Mouse (Mus musculus): ENCODE measurements around the gene Cd200r3. TPM values are rescaled to one million over a fixed set of nuclear protein-coding genes. Genes with fewer than 3 reads are reported as not detected.

The Cd200r3 gene
- total RNA-seq (2021) = not detected
- long read RNA-seq, experiment 1 = 0 reads
- long read RNA-seq, experiment 2 = 0 reads

- TF ChIP-seq CTCF (conservative IDR thresholded peaks at IDR 0.05) = no peak
- H3K27ac ChIP-seq = no peak within 1 kb of the TSS
- no peak for DNase-seq (ENCODE audit: low spot score in 2 of 2)
- no peak within 1 kb of the TSS for H3K4me3 ChIP-seq
These were observed at the start of gene Cd200r3 for GRCm38 (mm10) chr16:44943468-44943867. TSS of gene Cd200r3 (plus strand) at chr16:44943678.

- Histone ChIP-seq H3K4me3 (no peak overlapping the region), H3K27ac (peak overlapping the region; percentile 41)
- peak in 1 of 2 experiments; percentile 61 for DNase-seq (ENCODE audit: low spot score in 2 of 2)
- TF ChIP-seq CTCF (conservative IDR thresholded peaks at IDR 0.05) = no peak
These were observed 11.5 kb upstream of the Cd200r3 start for GRCm38 (mm10) chr16:44932016-44932415.

- Histone ChIP-seq H3K4me3 (no peak overlapping the region), H3K27ac (no peak overlapping the region)
- TF ChIP-seq CTCF (conservative IDR thresholded peaks at IDR 0.05) = no peak
- peak in 1 of 2 experiments; percentile 23 for DNase-seq (ENCODE audit: low spot score in 2 of 2)
These were observed 8.1 kb downstream of the Cd200r3 start for GRCm38 (mm10) chr16:44951360-44952114.

- H3K27ac ChIP-seq = no peak overlapping the region
- no peak for DNase-seq (ENCODE audit: low spot score in 2 of 2)
- TF ChIP-seq CTCF (conservative IDR thresholded peaks at IDR 0.05) = peak; percentile 56
- no peak overlapping the region for H3K4me3 ChIP-seq
These were observed 18.8 kb downstream of the Cd200r3 start for GRCm38 (mm10) chr16:44962296-44962695.

- no peak for DNase-seq (ENCODE audit: low spot score in 2 of 2)
- TF ChIP-seq CTCF (conservative IDR thresholded peaks at IDR 0.05) = no peak
- no peak overlapping the region for H3K4me3 ChIP-seq
- no peak overlapping the region for H3K27ac ChIP-seq
These were observed 19.3 kb downstream of the Cd200r3 start for GRCm38 (mm10) chr16:44962777-44963176.

GRCm38 (mm10) chr16:44964526-44965374, 21.3 kb downstream of the Cd200r3 start:
- DNase-seq (ENCODE audit: low spot score in 2 of 2) = no peak
- Histone ChIP-seq H3K27ac (no peak overlapping the region), H3K4me3 (no peak overlapping the region)
- TF ChIP-seq CTCF (conservative IDR thresholded peaks at IDR 0.05) = no peak

- H3K27ac ChIP-seq = no peak overlapping the region
- H3K4me3 ChIP-seq = no peak overlapping the region
- no peak for TF ChIP-seq CTCF (conservative IDR thresholded peaks at IDR 0.05)
- DNase-seq (ENCODE audit: low spot score in 2 of 2) = no peak
These were observed 21.9 kb downstream of the Cd200r3 start for GRCm38 (mm10) chr16:44965428-44965827.

GRCm38 (mm10) chr16:44965890-44966289, 22.4 kb downstream of the Cd200r3 start:
- no peak overlapping the region for H3K27ac ChIP-seq
- no peak for DNase-seq (ENCODE audit: low spot score in 2 of 2)
- no peak overlapping the region for H3K4me3 ChIP-seq
- no peak for TF ChIP-seq CTCF (conservative IDR thresholded peaks at IDR 0.05)

- no peak overlapping the region for H3K27ac ChIP-seq
- no peak for TF ChIP-seq CTCF (conservative IDR thresholded peaks at IDR 0.05)
- DNase-seq (ENCODE audit: low spot score in 2 of 2) = no peak
- H3K4me3 ChIP-seq = no peak overlapping the region
These were observed 23.4 kb downstream of the Cd200r3 start for GRCm38 (mm10) chr16:44966891-44967290.

GRCm38 (mm10) chr16:44968113-44968512, 24.6 kb downstream of the Cd200r3 start:
- no peak overlapping the region for H3K27ac ChIP-seq
- DNase-seq (ENCODE audit: low spot score in 2 of 2) = no peak
- no peak overlapping the region for H3K4me3 ChIP-seq
- TF ChIP-seq CTCF (conservative IDR thresholded peaks at IDR 0.05) = no peak

- Histone ChIP-seq H3K4me3 (no peak overlapping the region), H3K27ac (no peak overlapping the region)
- no peak for DNase-seq (ENCODE audit: low spot score in 2 of 2)
- TF ChIP-seq CTCF (conservative IDR thresholded peaks at IDR 0.05) = no peak
These were observed 27.4 kb downstream of the Cd200r3 start for GRCm38 (mm10) chr16:44970925-44971324.

GRCm38 (mm10) chr16:44974042-44974441, 30.6 kb downstream of the Cd200r3 start:
- Histone ChIP-seq H3K27ac (no peak overlapping the region), H3K4me3 (no peak overlapping the region)
- TF ChIP-seq CTCF (conservative IDR thresholded peaks at IDR 0.05) = no peak
- DNase-seq (ENCODE audit: low spot score in 2 of 2) = no peak

GRCm38 (mm10) chr16:44976081-44976480, 32.6 kb downstream of the Cd200r3 start:
- DNase-seq (ENCODE audit: low spot score in 2 of 2) = no peak
- no peak for TF ChIP-seq CTCF (conservative IDR thresholded peaks at IDR 0.05)
- Histone ChIP-seq H3K4me3 (no peak overlapping the region), H3K27ac (no peak overlapping the region)
